Mouse (Mus musculus) T-helper 17 cell (primary cell): ENCODE data around the gene Smim15.

Experiments used
- in situ Hi-C, 2 experiments: fragments of 300-600 bp; cut with MboI, MseI; formaldehyde crosslinking; loops; 1 replicate in 1 of 2; 2 replicates in 1 of 2; pipeline ENCODE4 v1.15.1; 2025; ENCODE audit warnings: high pct_unique_total_duplicates in 2 of 2

Smim15 gene

GRCm38 (mm10) chr13:108044222-108044941, at the start of gene Smim15:
Gene Smim15, plus strand, starts transcription at chr13:108044446.
- in situ Hi-C loops: loop anchor here (5.0 kb wide), 3 partner anchors 147 to 937 kb away; no protein-coding TSS in a partner anchor

GRCm38 (mm10) chr13:107995211-107995610, 49.0 kb upstream of the Smim15 start:
- in situ Hi-C loops: no loop called here

- in situ Hi-C loops: no loop called here
Measured at GRCm38 (mm10) chr13:107996301-107996700, 47.9 kb upstream of the Smim15 start.

- in situ Hi-C loops: no loop called here
Measured at GRCm38 (mm10) chr13:108007861-108008260, 36.4 kb upstream of the Smim15 start.

- in situ Hi-C loops: no loop called here
Measured at GRCm38 (mm10) chr13:108013110-108013509, 31.1 kb upstream of the Smim15 start.

- in situ Hi-C loops: no loop called here
Measured at GRCm38 (mm10) chr13:108013839-108014238, 30.4 kb upstream of the Smim15 start.

GRCm38 (mm10) chr13:108015166-108015565, 29.1 kb upstream of the Smim15 start:
- in situ Hi-C loops: no loop called here

GRCm38 (mm10) chr13:108017349-108017748, 26.9 kb upstream of the Smim15 start:
- in situ Hi-C loops: no loop called here

- in situ Hi-C loops: no loop called here
Measured at GRCm38 (mm10) chr13:108025802-108026201, 18.4 kb upstream of the Smim15 start.

GRCm38 (mm10) chr13:108032789-108033188, 11.5 kb upstream of the Smim15 start:
- in situ Hi-C loops: loop anchor here in 1 of 2 experiments (10.0 kb wide), 1 partner anchor 68 kb away; no protein-coding TSS in a partner anchor

GRCm38 (mm10) chr13:108039375-108039774, 4.9 kb upstream of the Smim15 start:
- in situ Hi-C loops: loop anchor here in 1 of 2 experiments (10.0 kb wide), 1 partner anchor 75 kb away; no protein-coding TSS in a partner anchor

GRCm38 (mm10) chr13:108039902-108040301, 4.3 kb upstream of the Smim15 start:
- in situ Hi-C loops: loop anchor here (5.0 to 10.0 kb wide), 4 partner anchors 75 to 933 kb away; no protein-coding TSS in a partner anchor

GRCm38 (mm10) chr13:108040451-108040850, 3.8 kb upstream of the Smim15 start:
- in situ Hi-C loops: loop anchor here (5.0 kb wide), 3 partner anchors 143 to 933 kb away; no protein-coding TSS in a partner anchor

- in situ Hi-C loops: loop anchor here (5.0 kb wide), 3 partner anchors 144 to 934 kb away; no protein-coding TSS in a partner anchor
Measured at GRCm38 (mm10) chr13:108041358-108041757, 2.9 kb upstream of the Smim15 start.

GRCm38 (mm10) chr13:108043431-108044221, 620 bp upstream of the Smim15 start:
- in situ Hi-C loops: loop anchor here (5.0 kb wide), 3 partner anchors 146 to 936 kb away; no protein-coding TSS in a partner anchor

GRCm38 (mm10) chr13:108045646-108046045, 1.4 kb downstream of the Smim15 start:
- in situ Hi-C loops: no loop called here

- in situ Hi-C loops: no loop called here
Measured at GRCm38 (mm10) chr13:108046071-108046470, 1.8 kb downstream of the Smim15 start.

- in situ Hi-C loops: no loop called here
Measured at GRCm38 (mm10) chr13:108046891-108047290, 2.6 kb downstream of the Smim15 start.

GRCm38 (mm10) chr13:108047364-108047763, 3.1 kb downstream of the Smim15 start:
- in situ Hi-C loops: no loop called here

GRCm38 (mm10) chr13:108056896-108057295, 12.7 kb downstream of the Smim15 start:
- in situ Hi-C loops: no loop called here

GRCm38 (mm10) chr13:108060286-108060885, 16.1 kb downstream of the Smim15 start:
- in situ Hi-C loops: loop anchor here in 1 of 2 experiments (10.0 kb wide), 1 partner anchor 376 kb away; no protein-coding TSS in a partner anchor
